Mouse (Mus musculus) intestine, embryonic 14.5 days (tissue): ENCODE results near the gene Jag2. TPM values are rescaled to one million over a fixed set of nuclear protein-coding genes. Genes with fewer than 3 reads are reported as not detected.

ENCODE experiments used
- ATAC-seq: fragments of 200-750 bp; cut with Nextera tagmentation; replicated peaks from 2 replicates; pipeline ENCODE4 v1.8.0; 2017; ENCODE audit warnings: low read depth, moderate number of reproducible peaks, moderate TSS enrichment, moderate library complexity; ENCODE audit not compliant: low FRiP score, low TSS enrichment
- DNase-seq: peaks from one replicate; pipeline ENCODE4 v3.0.0-alpha.2; 2018; ENCODE audit warnings: low spot score
- H3K27ac ChIP-seq: fragments of 300-500 bp; sonication (generic); 2 replicates; pipeline ENCODE4 v1.5.1; 2014; ENCODE audit warnings: low read depth, mild to moderate bottlenecking, control low read depth
- H3K27me3 ChIP-seq: fragments of 300-500 bp; sonication (generic); replicated peaks from 2 replicates; pipeline ENCODE4 v1.6.1; 2014; ENCODE audit warnings: low read length, control low read depth; ENCODE audit not compliant: control insufficient read depth, insufficient read depth
- H3K36me3 ChIP-seq: fragments of 300-500 bp; sonication (generic); 2 replicates; pipeline ENCODE4 v1.6.1; 2014; ENCODE audit warnings: low read length, control low read depth; ENCODE audit not compliant: control insufficient read depth, insufficient read depth
- H3K4me1 ChIP-seq: fragments of 300-500 bp; sonication (generic); replicated peaks from 2 replicates; pipeline ENCODE4 v1.6.1; 2014; ENCODE audit warnings: low read length, control low read depth, mixed read lengths; ENCODE audit not compliant: control insufficient read depth, insufficient read depth
- H3K4me2 ChIP-seq: fragments of 300-500 bp; sonication (generic); 2 replicates; pipeline ENCODE4 v1.6.1; 2014; ENCODE audit warnings: low read length
- H3K4me3 ChIP-seq: fragments of 300-500 bp; sonication (generic); 2 replicates; pipeline ENCODE4 v1.5.1; 2014; ENCODE audit warnings: low read depth, low read length, control low read depth, mixed read lengths
- H3K9ac ChIP-seq: fragments of 300-500 bp; sonication (generic); 2 replicates; pipeline ENCODE4 v1.6.1; 2014; ENCODE audit warnings: mild to moderate bottlenecking, low read length
- H3K9me3 ChIP-seq: fragments of 300-500 bp; sonication (generic); 2 replicates; pipeline ENCODE4 v1.6.1; 2016; ENCODE audit warnings: low read length, control low read depth; ENCODE audit not compliant: control insufficient read depth
- WGBS: fragments of 180-500 bp; shearing (Covaris S2); extraction: QIAGEN DNeasy Blood & Tissue Kit; methylation state at CpG from one replicate; pipeline ENCODE4 v1.1.7; 2014; 5-methylcytosine and 5-hydroxymethylcytosine counted together
- polyA plus RNA-seq: library from polyadenylated mRNA; unstranded; fragments of >200 nt; fragmentation: Nextera tagmentation; extraction: Ambion mirVana; gene quantifications from 2 replicates; pipeline ENCODE4 v1.2.1, GENCODE M21; 2014

The Jag2 gene
- polyA plus RNA-seq, 1 experiment from 2014 or later, result 4.4 TPM

- no peak for ATAC-seq
- no peaks in the 10 kb centered on the region for H3K36me3 ChIP-seq
- H3K9ac ChIP-seq, result no peak overlapping the region
- no peak overlapping the region for H3K4me2 ChIP-seq
- H3K9me3 ChIP-seq, result no peaks in the 10 kb centered on the region
- H3K27me3 ChIP-seq, result peaks cover 35% of the 10 kb centered on the region
- WGBS, result 77% methylated on average over 4 of the region's 4 CpGs
- DNase-seq, result no peak
- H3K4me3 ChIP-seq, result no peak overlapping the region
- peaks cover 19% of the 10 kb centered on the region for H3K4me1 ChIP-seq
- no peak overlapping the region for H3K27ac ChIP-seq
Observed at GRCm38 (mm10) chr12:112880661-112881060, 48.9 kb downstream of the Jag2 start.

GRCm38 (mm10) chr12:112879731-112880130, 49.8 kb downstream of the Jag2 start:
- no peak overlapping the region for H3K4me2 ChIP-seq
- H3K36me3 ChIP-seq, result no peaks in the 10 kb centered on the region
- no peaks in the 10 kb centered on the region for H3K9me3 ChIP-seq
- no peak overlapping the region for H3K9ac ChIP-seq
- 76% methylated on average over 5 of the region's 5 CpGs for WGBS
- no peak for ATAC-seq
- H3K27me3 ChIP-seq, result peaks cover 44% of the 10 kb centered on the region
- no peak overlapping the region for H3K4me3 ChIP-seq
- peaks cover 19% of the 10 kb centered on the region for H3K4me1 ChIP-seq
- no peak overlapping the region for H3K27ac ChIP-seq
- DNase-seq, result no peak

- H3K27ac ChIP-seq, result no peak overlapping the region
- peak overlapping the region; percentile 39 for H3K9ac ChIP-seq
- peak; percentile 25 for ATAC-seq
- H3K4me3 ChIP-seq, result peak overlapping the region; percentile 37
- peaks cover 56% of the 10 kb centered on the region for H3K27me3 ChIP-seq
- peak overlapping the region; percentile 80 for H3K4me2 ChIP-seq
- H3K36me3 ChIP-seq, result no peaks in the 10 kb centered on the region
- no peaks in the 10 kb centered on the region for H3K9me3 ChIP-seq
- under 1% methylated on average over 36 of the region's 37 CpGs for WGBS
- peak; percentile 70 for DNase-seq
- H3K4me1 ChIP-seq, result peaks cover 25% of the 10 kb centered on the region
Observed at GRCm38 (mm10) chr12:112877607-112878020, 52.0 kb downstream of the Jag2 start.

- DNase-seq (peak; percentile 72), ATAC-seq (no peak)
- peaks cover 25% of the 10 kb centered on the region for H3K4me1 ChIP-seq
- peak overlapping the region; percentile 80 for H3K4me2 ChIP-seq
- H3K9me3 ChIP-seq, result no peaks in the 10 kb centered on the region
- peak overlapping the region; percentile 39 for H3K9ac ChIP-seq
- no peaks in the 10 kb centered on the region for H3K36me3 ChIP-seq
- peaks cover 56% of the 10 kb centered on the region for H3K27me3 ChIP-seq
- no peak overlapping the region for H3K27ac ChIP-seq
- WGBS, result 4% methylated on average over 17 of the region's 17 CpGs
- peak overlapping the region; percentile 37 for H3K4me3 ChIP-seq
Observed at GRCm38 (mm10) chr12:112877073-112877576, 52.5 kb downstream of the Jag2 start.

- Histone ChIP-seq H3K9ac (no peak overlapping the region), H3K4me1 (peaks cover 25% of the 10 kb centered on the region), H3K36me3 (no peaks in the 10 kb centered on the region), H3K4me2 (peak overlapping the region; percentile 80), H3K27ac (no peak overlapping the region), H3K27me3 (peaks cover 56% of the 10 kb centered on the region), H3K9me3 (no peaks in the 10 kb centered on the region), H3K4me3 (0 out of 2 replicates have a peak overlapping the region, but pooled peaks have one; percentile 2)
- WGBS, result 5% methylated on average over 28 of the region's 28 CpGs
- ATAC-seq (peak; percentile 22; the same call in 1 of the 2 replicates), DNase-seq (peak; percentile 75)
Observed at GRCm38 (mm10) chr12:112876332-112877072, 53.1 kb downstream of the Jag2 start.

GRCm38 (mm10) chr12:112875225-112876013, 54.2 kb downstream of the Jag2 start:
- ATAC-seq (peak; percentile 42), DNase-seq (peak; percentile 95)
- H3K27ac ChIP-seq, result no peak overlapping the region
- WGBS, result 26% methylated on average over 16 of the region's 16 CpGs
- peaks cover 25% of the 10 kb centered on the region for H3K4me1 ChIP-seq
- H3K9me3 ChIP-seq, result no peaks in the 10 kb centered on the region
- H3K36me3 ChIP-seq, result no peaks in the 10 kb centered on the region
- no peak overlapping the region for H3K4me2 ChIP-seq
- peaks cover 57% of the 10 kb centered on the region for H3K27me3 ChIP-seq
- no peak overlapping the region for H3K4me3 ChIP-seq
- H3K9ac ChIP-seq, result no peak overlapping the region

- Histone ChIP-seq H3K4me2 (peak overlapping the region; percentile 38), H3K27me3 (peaks cover 58% of the 10 kb centered on the region), H3K4me1 (peaks cover 28% of the 10 kb centered on the region), H3K9me3 (no peaks in the 10 kb centered on the region), H3K36me3 (no peaks in the 10 kb centered on the region), H3K4me3 (peak overlapping the region; percentile 14; the same call in 1 of the 2 replicates), H3K9ac (no peak overlapping the region), H3K27ac (no peak overlapping the region)
- ATAC-seq (no peak), DNase-seq (no peak)
- 18% methylated on average over 22 of the region's 22 CpGs for WGBS
Observed at GRCm38 (mm10) chr12:112874199-112874598, 55.4 kb downstream of the Jag2 start.

GRCm38 (mm10) chr12:112873452-112874190, 56.0 kb downstream of the Jag2 start:
- peak; percentile 80 for DNase-seq
- H3K4me3 ChIP-seq, result peak overlapping the region; percentile 14; the same call in 1 of the 2 replicates
- WGBS, result 20% methylated on average over 18 of the region's 18 CpGs
- H3K9ac ChIP-seq, result no peak overlapping the region
- peaks cover 32% of the 10 kb centered on the region for H3K4me1 ChIP-seq
- H3K4me2 ChIP-seq, result peak overlapping the region; percentile 38
- H3K9me3 ChIP-seq, result no peaks in the 10 kb centered on the region
- H3K27ac ChIP-seq, result no peak overlapping the region
- ATAC-seq, result no peak
- H3K27me3 ChIP-seq, result peaks cover 53% of the 10 kb centered on the region
- H3K36me3 ChIP-seq, result no peaks in the 10 kb centered on the region
